In genomic region chr6:135582567-135582966, GRCm38 (mm10) we compare ENCODE assay signal across 20 mouse cellular contexts.
DNase-seq lines count a peak whose midpoint lies in the region; ATAC-seq lines count a peak whose summit lies in the region.
"Had no signal": no experiment of that assay in that cellular context is flagged by ENCODE, and none has a peak within 500 bp of the region (broad histone marks: within the 10 kb centered on the region; RNA-seq: fewer than 3 reads in every experiment).

No protein-coding gene starts in this region.

- no peaks in the 10 kb centered on the region for H3K4me1 ChIP-seq in embryonic facial prominence, embryonic 14.5 days (ENCODE audit: control insufficient read depth, insufficient read depth, low read length)
- no peaks in the 10 kb centered on the region for H3K4me1 ChIP-seq in embryonic facial prominence, embryonic 10.5 days
- peaks cover 9% of the 10 kb centered on the region for H3K4me1 ChIP-seq in neural tube, embryonic 13.5 days (replicated peaks)
- H3K4me1 ChIP-seq in neural tube, embryonic 15.5 days = peaks cover 11% of the 10 kb centered on the region
- H3K4me1 ChIP-seq: heart, embryonic 15.5 days; stomach, embryonic 15.5 days had no signal

- no peak overlapping the region for H3K4me3 ChIP-seq in embryonic facial prominence, embryonic 14.5 days (ENCODE audit: low read depth, low read length)
- H3K4me3 ChIP-seq in embryonic facial prominence, embryonic 10.5 days = no peak overlapping the region
- H3K4me3 ChIP-seq in neural tube, embryonic 13.5 days = no peak overlapping the region
- H3K4me3 ChIP-seq in neural tube, embryonic 15.5 days (replicated peaks) = no peak overlapping the region
- H3K4me3 ChIP-seq: heart, embryonic 15.5 days; stomach, embryonic 15.5 days had no signal

- peak; percentile 61 for DNase-seq in embryonic facial prominence, embryonic 14.5 days (ENCODE audit: low spot score)
- DNase-seq in embryonic facial prominence, embryonic 10.5 days (ENCODE audit: low spot score) = no peak
- peak; percentile 57 for DNase-seq in layer of hippocampus, adult 11-12 months (ENCODE audit: low spot score)
- DNase-seq in layer of hippocampus, postnatal 10 days (ENCODE audit: low spot score in 2 of 2) = no peak
- no peak for DNase-seq in neural tube, embryonic 10.5 days (ENCODE audit: extremely low spot score, low spot score)
- DNase-seq in T-cell, adult 2 months (ENCODE audit: low spot score) = no peak
- DNase-seq: cerebellum, adult 11 months; cerebellum, postnatal 36 days; heart, adult 11 months; kidney, adult 8-10 months; kidney, postnatal 4 days; lung, postnatal 10 days; spleen, adult 18-20 months; thymus, postnatal 25 days had no signal

- no peaks in the 10 kb centered on the region for H3K27me3 ChIP-seq in embryonic facial prominence, embryonic 14.5 days (replicated peaks; ENCODE audit: control insufficient read depth, insufficient read depth, low read length)
- H3K27me3 ChIP-seq in embryonic facial prominence, embryonic 10.5 days (replicated peaks; ENCODE audit: low read depth, poor library complexity, severe bottlenecking) = no peaks in the 10 kb centered on the region
- H3K27me3 ChIP-seq in neural tube, embryonic 13.5 days = no peaks in the 10 kb centered on the region
- H3K27me3 ChIP-seq in neural tube, embryonic 15.5 days (replicated peaks) = no peaks in the 10 kb centered on the region
- H3K27me3 ChIP-seq: CH12.LX; heart, embryonic 15.5 days; stomach, embryonic 15.5 days had no signal

- H3K9ac ChIP-seq in embryonic facial prominence, embryonic 14.5 days (ENCODE audit: low read depth, low read length) = no peak overlapping the region
- no peak overlapping the region for H3K9ac ChIP-seq in neural tube, embryonic 13.5 days
- H3K9ac ChIP-seq in neural tube, embryonic 15.5 days (replicated peaks) = no peak overlapping the region
- H3K9ac ChIP-seq: heart, embryonic 15.5 days; liver, embryonic 14.5 days; stomach, embryonic 15.5 days had no signal

- no peak overlapping the region for H3K27ac ChIP-seq in embryonic facial prominence, embryonic 14.5 days (replicated peaks; ENCODE audit: low read depth, low read length)
- H3K27ac ChIP-seq in embryonic facial prominence, embryonic 10.5 days (replicated peaks) = no peak overlapping the region
- no peak overlapping the region for H3K27ac ChIP-seq in neural tube, embryonic 13.5 days (replicated peaks)
- H3K27ac ChIP-seq in neural tube, embryonic 15.5 days (replicated peaks) = no peak overlapping the region; the same call in 1 of the 2 replicates
- H3K27ac ChIP-seq: heart, embryonic 15.5 days; liver, embryonic 14.5 days; stomach, embryonic 15.5 days had no signal

- no peak overlapping the region for H3K4me2 ChIP-seq in embryonic facial prominence, embryonic 14.5 days (ENCODE audit: low read depth, low read length)
- H3K4me2 ChIP-seq in neural tube, embryonic 13.5 days = no peak overlapping the region
- no peak overlapping the region for H3K4me2 ChIP-seq in neural tube, embryonic 15.5 days
- H3K4me2 ChIP-seq: heart, embryonic 15.5 days; stomach, embryonic 15.5 days had no signal

- H3K36me3 ChIP-seq in embryonic facial prominence, embryonic 14.5 days (ENCODE audit: control insufficient read depth, insufficient read depth, low read length) = no peaks in the 10 kb centered on the region
- H3K36me3 ChIP-seq in embryonic facial prominence, embryonic 10.5 days (replicated peaks) = no peaks in the 10 kb centered on the region
- H3K36me3 ChIP-seq in neural tube, embryonic 13.5 days = no peaks in the 10 kb centered on the region
- no peaks in the 10 kb centered on the region for H3K36me3 ChIP-seq in neural tube, embryonic 15.5 days
- H3K36me3 ChIP-seq: heart, embryonic 15.5 days; stomach, embryonic 15.5 days had no signal

- no peaks in the 10 kb centered on the region for H3K9me3 ChIP-seq in embryonic facial prominence, embryonic 14.5 days (ENCODE audit: control insufficient read depth, low read length)
- H3K9me3 ChIP-seq in embryonic facial prominence, embryonic 10.5 days = no peaks in the 10 kb centered on the region
- no peaks in the 10 kb centered on the region for H3K9me3 ChIP-seq in neural tube, embryonic 13.5 days
- no peaks in the 10 kb centered on the region for H3K9me3 ChIP-seq in neural tube, embryonic 15.5 days (replicated peaks)
- H3K9me3 ChIP-seq: heart, embryonic 15.5 days; stomach, embryonic 15.5 days had no signal

- ATAC-seq in embryonic facial prominence, embryonic 14.5 days (ENCODE audit: low read depth) = no peak; the same call in 1 of the 2 replicates
- ATAC-seq in neural tube, embryonic 13.5 days (ENCODE audit: low read depth) = peak; percentile 67; the same call in 1 of the 2 replicates
- ATAC-seq in neural tube, embryonic 15.5 days (ENCODE audit: low FRiP score) = peak; percentile 79

- WGBS in embryonic facial prominence, embryonic 14.5 days = 54% methylated on average over 2 of the region's 2 CpGs
- 52% methylated on average over 2 of the region's 2 CpGs for WGBS in embryonic facial prominence, embryonic 10.5 days
- WGBS in neural tube, embryonic 13.5 days = 49% methylated on average over 2 of the region's 2 CpGs
- WGBS in neural tube, embryonic 15.5 days = 40% methylated on average over 2 of the region's 2 CpGs

Comparison
In these comparisons a context has a peak if more than half of its experiments do, and no peak if none do; other contexts are left out.
1. DNase-seq: peak in embryonic facial prominence, embryonic 14.5 days (single experiment) and layer of hippocampus, adult 11-12 months (single experiment); none in embryonic facial prominence, embryonic 10.5 days (single experiment), layer of hippocampus, postnatal 10 days (0 of 2), neural tube, embryonic 10.5 days (single experiment) and T-cell, adult 2 months (single experiment).